Mouse (Mus musculus): Measurements from ENCODE around the gene Pigyl. TPM values are rescaled to one million over a fixed set of nuclear protein-coding genes. Genes with fewer than 3 reads are reported as not detected.

Pigyl gene
- total and polyA plus RNA-seq, 2 experiments from 2014 or later, result 20.5 to 109 TPM

- TF ChIP-seq CTCF (IDR thresholded peaks at IDR 0.05; ENCODE audit: low read depth), result no peak; the same call in 1 of the 2 replicates
- peak; percentile 90 for ATAC-seq
- no peaks in the 10 kb centered on the region for H3K36me3 ChIP-seq (ENCODE audit: insufficient read depth, low read length)
Measured at GRCm38 (mm10) chr9:22164711-22165668, 8.3 kb downstream of the Pigyl start.

DNA sequence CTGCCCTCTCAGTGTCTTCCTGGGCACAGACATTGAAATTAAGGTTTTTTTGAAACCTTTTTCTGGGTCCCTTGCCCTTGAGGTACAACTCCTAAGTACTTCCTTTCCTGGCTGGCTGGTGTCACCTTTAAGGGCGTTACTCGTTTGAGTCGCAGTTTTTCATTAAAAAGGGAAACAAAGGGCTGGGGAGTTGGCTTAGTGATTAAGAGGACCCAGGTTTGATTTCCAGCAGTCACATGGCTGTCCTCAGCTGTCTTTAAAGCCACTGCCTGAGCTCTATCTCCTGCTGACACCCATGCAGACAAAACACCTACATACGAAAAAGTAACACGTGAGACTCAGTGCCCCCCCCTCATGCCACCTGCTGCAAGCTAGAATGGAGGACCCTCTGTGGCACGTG lies 9.3 kb downstream of the Pigyl start:
- ATAC-seq, result no peak
- DNase-seq (ENCODE audit: low spot score), result no peak
- H3K27ac ChIP-seq, result no peak overlapping the region

More at GRCm38 (mm10) chr9:22164711-22165668, 8.3 kb downstream of the Pigyl start:
- H3K4me3 ChIP-seq (ENCODE audit: low read length), result peak overlapping the region; percentile 60
- peaks cover 5% of the 10 kb centered on the region; the same call in 1 of the 2 replicates for H3K4me1 ChIP-seq (ENCODE audit: insufficient read depth, low read length)
- peak overlapping the region; percentile 75 for H3K9ac ChIP-seq (replicated peaks; ENCODE audit: low read length)
- DNase-seq (ENCODE audit: low spot score), result peak; percentile 80
- H3K9me3 ChIP-seq (ENCODE audit: low read length), result no peaks in the 10 kb centered on the region
- WGBS, result 2% methylated on average over 53 of the region's 54 CpGs
- H3K27ac ChIP-seq, result peak overlapping the region; percentile 76
- H3K27me3 ChIP-seq (ENCODE audit: insufficient read depth, low read length), result no peaks in the 10 kb centered on the region
- peak overlapping the region; percentile 94 for H3K4me2 ChIP-seq (ENCODE audit: low read depth, low read length)

GRCm38 (mm10) chr9:22166686-22167085 lies 10.0 kb downstream of the Pigyl start:
- TF ChIP-seq CTCF (IDR thresholded peaks at IDR 0.05; ENCODE audit: low read depth), result peak; percentile 33; the same call in 1 of the 2 replicates
- no peaks in the 10 kb centered on the region for H3K9me3 ChIP-seq (ENCODE audit: low read length)
- H3K9ac ChIP-seq (replicated peaks; ENCODE audit: low read length), result no peak overlapping the region
- no peak overlapping the region for H3K4me3 ChIP-seq (ENCODE audit: low read length)
- H3K4me1 ChIP-seq (ENCODE audit: insufficient read depth, low read length), result peaks cover 5% of the 10 kb centered on the region; the same call in 1 of the 2 replicates
- ATAC-seq (no peak), DNase-seq (ENCODE audit: low spot score) (no peak)
- H3K4me2 ChIP-seq (ENCODE audit: low read depth, low read length), result no peak overlapping the region
- H3K27me3 ChIP-seq (ENCODE audit: insufficient read depth, low read length), result no peaks in the 10 kb centered on the region
- H3K36me3 ChIP-seq (ENCODE audit: insufficient read depth, low read length), result no peaks in the 10 kb centered on the region
- H3K27ac ChIP-seq, result no peak overlapping the region
- 91% methylated on average over 10 of the region's 10 CpGs for WGBS

More for the DNA sequence above, 9.3 kb downstream of the Pigyl start:
- no peak overlapping the region for H3K9ac ChIP-seq (replicated peaks; ENCODE audit: low read length)
- H3K4me2 ChIP-seq (ENCODE audit: low read depth, low read length), result no peak overlapping the region
- no peaks in the 10 kb centered on the region for H3K36me3 ChIP-seq (ENCODE audit: insufficient read depth, low read length)
- no peaks in the 10 kb centered on the region for H3K27me3 ChIP-seq (ENCODE audit: insufficient read depth, low read length)
- TF ChIP-seq CTCF (IDR thresholded peaks at IDR 0.05; ENCODE audit: low read depth), result no peak
- WGBS, result 60% methylated on average over 6 of the region's 6 CpGs
- peaks cover 5% of the 10 kb centered on the region; the same call in 1 of the 2 replicates for H3K4me1 ChIP-seq (ENCODE audit: insufficient read depth, low read length)
- H3K4me3 ChIP-seq (ENCODE audit: low read length), result no peak overlapping the region
- H3K9me3 ChIP-seq (ENCODE audit: low read length), result no peaks in the 10 kb centered on the region

GRCm38 (mm10) chr9:22167751-22168150 lies 11.1 kb downstream of the Pigyl start:
- ATAC-seq, result no peak
- WGBS, result 96% methylated on average over 4 of the region's 4 CpGs
- Histone ChIP-seq H3K36me3 (ENCODE audit: insufficient read depth, low read length) (no peaks in the 10 kb centered on the region), H3K9me3 (ENCODE audit: low read length) (no peaks in the 10 kb centered on the region), H3K9ac (replicated peaks; ENCODE audit: low read length) (no peak overlapping the region), H3K4me3 (ENCODE audit: low read length) (no peak overlapping the region), H3K4me1 (ENCODE audit: insufficient read depth, low read length) (peaks cover 5% of the 10 kb centered on the region; the same call in 1 of the 2 replicates), H3K27ac (no peak overlapping the region), H3K4me2 (ENCODE audit: low read depth, low read length) (no peak overlapping the region), H3K27me3 (ENCODE audit: insufficient read depth, low read length) (no peaks in the 10 kb centered on the region)
- DNase-seq (ENCODE audit: low spot score), result no peak
- TF ChIP-seq CTCF (IDR thresholded peaks at IDR 0.05; ENCODE audit: low read depth), result no peak

GRCm38 (mm10) chr9:22169327-22169726 lies 12.7 kb downstream of the Pigyl start:
- Histone ChIP-seq H3K4me2 (ENCODE audit: low read depth, low read length) (no peak overlapping the region), H3K9me3 (ENCODE audit: low read length) (no peaks in the 10 kb centered on the region), H3K36me3 (ENCODE audit: insufficient read depth, low read length) (no peaks in the 10 kb centered on the region), H3K27me3 (ENCODE audit: insufficient read depth, low read length) (no peaks in the 10 kb centered on the region), H3K4me3 (ENCODE audit: low read length) (no peak overlapping the region), H3K27ac (no peak overlapping the region), H3K4me1 (ENCODE audit: insufficient read depth, low read length) (peaks cover 5% of the 10 kb centered on the region; the same call in 1 of the 2 replicates), H3K9ac (replicated peaks; ENCODE audit: low read length) (no peak overlapping the region)
- DNase-seq (ENCODE audit: low spot score) (no peak), ATAC-seq (no peak)
- 94% methylated on average over 11 of the region's 11 CpGs for WGBS
- no peak for TF ChIP-seq CTCF (IDR thresholded peaks at IDR 0.05; ENCODE audit: low read depth)

DNA sequence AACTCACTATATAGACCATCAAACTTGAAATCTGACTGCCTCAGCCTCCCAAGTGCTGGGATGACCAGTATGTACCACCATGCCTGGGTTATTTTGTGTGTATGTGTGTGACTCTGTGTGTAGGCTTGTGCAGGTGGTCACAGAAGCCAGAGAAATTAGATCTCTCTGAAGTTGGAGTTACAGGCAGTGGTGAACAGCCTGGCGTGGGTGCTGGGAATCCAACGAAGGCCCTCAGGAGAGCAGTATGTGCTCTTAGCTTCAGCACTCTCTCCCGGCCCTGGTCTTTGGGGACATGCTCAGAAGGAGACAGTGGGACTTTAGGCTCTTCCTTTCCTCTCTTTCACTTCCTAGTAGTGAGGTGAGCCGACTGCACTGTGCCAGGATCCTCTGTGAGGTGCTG lies 15.7 kb downstream of the Pigyl start:
- Histone ChIP-seq H3K4me2 (ENCODE audit: low read depth, low read length) (no peak overlapping the region), H3K9me3 (ENCODE audit: low read length) (no peaks in the 10 kb centered on the region), H3K4me1 (ENCODE audit: insufficient read depth, low read length) (no peaks in the 10 kb centered on the region), H3K4me3 (ENCODE audit: low read length) (no peak overlapping the region), H3K36me3 (ENCODE audit: insufficient read depth, low read length) (no peaks in the 10 kb centered on the region), H3K27me3 (ENCODE audit: insufficient read depth, low read length) (no peaks in the 10 kb centered on the region), H3K27ac (no peak overlapping the region), H3K9ac (replicated peaks; ENCODE audit: low read length) (no peak overlapping the region)
- WGBS, result 86% methylated on average over 4 of the region's 4 CpGs
- ATAC-seq, result no peak
- no peak for DNase-seq (ENCODE audit: low spot score)
- TF ChIP-seq CTCF (IDR thresholded peaks at IDR 0.05; ENCODE audit: low read depth), result no peak

All from hindbrain, postnatal 0 days (tissue).